In genomic region chr1:126411426-126411825, GRCm38 (mm10) we compare ENCODE assay signal across 31 mouse cellular contexts.
DNase-seq lines count a peak whose midpoint lies in the region; ATAC-seq and TF ChIP-seq lines count a peak whose summit lies in the region.
"Had no signal": no experiment of that assay in that cellular context is flagged by ENCODE, and none has a peak within 500 bp of the region (broad histone marks: within the 10 kb centered on the region; RNA-seq: fewer than 3 reads in every experiment).

No protein-coding gene starts in this region.

- no peaks in the 10 kb centered on the region for H3K27me3 ChIP-seq in heart, adult 2 months (ENCODE audit: control insufficient read depth, insufficient read depth, low read length)
- no peaks in the 10 kb centered on the region for H3K27me3 ChIP-seq in liver, embryonic 15.5 days
- no peaks in the 10 kb centered on the region for H3K27me3 ChIP-seq in liver, embryonic 11.5 days (replicated peaks; ENCODE audit: control insufficient read depth, insufficient read depth, low read length)
- H3K27me3 ChIP-seq: CH12.LX; embryonic facial prominence, embryonic 15.5 days; forebrain, embryonic 12.5 days; heart, embryonic 15.5 days; kidney, embryonic 15.5 days; midbrain, embryonic 12.5 days; neural tube, embryonic 13.5 days had no signal

- no peak overlapping the region for H3K4me2 ChIP-seq in liver, embryonic 15.5 days
- H3K4me2 ChIP-seq in liver, embryonic 11.5 days: no peak overlapping the region
- H3K4me2 ChIP-seq: embryonic facial prominence, embryonic 15.5 days; forebrain, embryonic 12.5 days; heart, embryonic 15.5 days; kidney, embryonic 15.5 days; midbrain, embryonic 12.5 days; neural tube, embryonic 13.5 days had no signal

- no peak overlapping the region for H3K9ac ChIP-seq in heart, adult 2 months (ENCODE audit: low read depth, low read length)
- no peak overlapping the region for H3K9ac ChIP-seq in liver, embryonic 15.5 days
- H3K9ac ChIP-seq in liver, embryonic 11.5 days (ENCODE audit: low read depth, low read length): no peak overlapping the region
- H3K9ac ChIP-seq: embryonic facial prominence, embryonic 15.5 days; forebrain, embryonic 12.5 days; forebrain, postnatal 0 days; heart, embryonic 15.5 days; kidney, embryonic 15.5 days; midbrain, embryonic 12.5 days; neural tube, embryonic 13.5 days had no signal

- H3K4me1 ChIP-seq in heart, adult 2 months (ENCODE audit: control insufficient read depth, insufficient read depth, low read length): no peaks in the 10 kb centered on the region; the same call in 1 of the 2 replicates
- no peaks in the 10 kb centered on the region for H3K4me1 ChIP-seq in liver, embryonic 15.5 days (replicated peaks)
- no peaks in the 10 kb centered on the region for H3K4me1 ChIP-seq in liver, embryonic 11.5 days (replicated peaks; ENCODE audit: control insufficient read depth, insufficient read depth, low read length)
- H3K4me1 ChIP-seq: embryonic facial prominence, embryonic 10.5 days; embryonic facial prominence, embryonic 15.5 days; forebrain, embryonic 12.5 days; heart, embryonic 15.5 days; kidney, embryonic 15.5 days; neural tube, embryonic 13.5 days had no signal

- 0 out of 2 replicates have a peak, but pooled peaks cover 1% of the 10 kb centered on the region for H3K79me2 ChIP-seq in heart, adult 2 months (replicated peaks; ENCODE audit: control insufficient read depth, insufficient read depth, low read length)

- WGBS in heart, adult 2 months: 47% methylated on average over 5 of the region's 5 CpGs
- WGBS in liver, embryonic 15.5 days (ENCODE audit: insufficient replicate concordance): 54% methylated on average over 5 of the region's 5 CpGs
- 75% methylated on average over 5 of the region's 5 CpGs for WGBS in liver, embryonic 11.5 days

- TF ChIP-seq POLR2A in heart, adult 2 months (IDR thresholded peaks at IDR 0.05; ENCODE audit: insufficient read depth, low read depth, low read length): no peak

- peak; percentile 37; the same call in 1 of the 2 replicates for ATAC-seq in liver, embryonic 15.5 days (ENCODE audit: insufficient read depth)
- ATAC-seq in liver, embryonic 11.5 days (replicated peaks; ENCODE audit: low FRiP score): no peak
- ATAC-seq: activated CD4-positive, CD25-positive, alpha-beta regulatory T cell, adult 4 months; forebrain, postnatal 0 days; hindbrain, embryonic 16.5 days had no signal

- peak; percentile 14 for DNase-seq in adrenal gland, adult 2 months
- no peak for DNase-seq in adrenal gland, adult 18-20 months (ENCODE audit: low spot score in 2 of 2)
- peak; percentile 33 to 43 for DNase-seq in heart, adult 2 months
- no peak for DNase-seq in heart, postnatal 25 days (ENCODE audit: low spot score)
- no peak for DNase-seq in liver, embryonic 11.5 days (ENCODE audit: low spot score)
- DNase-seq in heart, postnatal 14 days: peak; percentile 31 to 35
- DNase-seq in kidney, postnatal 4 days: no peak
- DNase-seq: adrenal gland, postnatal 10 days; cerebellum, adult 11-12 months; forebrain, postnatal 0 days; kidney, adult 18-20 months; kidney, postnatal 36 days; layer of hippocampus, adult 9-11 months; lung, adult 2 months; lung, postnatal 14 days; right cerebral cortex, postnatal 4 days; thymus, adult 18-20 months; thymus, postnatal 25 days had no signal

- H3K36me3 ChIP-seq in heart, adult 2 months (ENCODE audit: control insufficient read depth, insufficient read depth, low read length): no peaks in the 10 kb centered on the region
- H3K36me3 ChIP-seq in liver, embryonic 15.5 days (replicated peaks): no peaks in the 10 kb centered on the region
- H3K36me3 ChIP-seq in liver, embryonic 11.5 days (ENCODE audit: control insufficient read depth, insufficient read depth, low read length): no peaks in the 10 kb centered on the region
- H3K36me3 ChIP-seq: embryonic facial prominence, embryonic 10.5 days; embryonic facial prominence, embryonic 15.5 days; forebrain, embryonic 12.5 days; heart, embryonic 15.5 days; kidney, embryonic 15.5 days; midbrain, embryonic 12.5 days; neural tube, embryonic 13.5 days had no signal

- no peak overlapping the region for H3K4me3 ChIP-seq in heart, adult 2 months
- no peak overlapping the region for H3K4me3 ChIP-seq in liver, embryonic 15.5 days (replicated peaks)
- H3K4me3 ChIP-seq in liver, embryonic 11.5 days (ENCODE audit: low read depth, low read length): no peak overlapping the region
- H3K4me3 ChIP-seq: embryonic facial prominence, embryonic 10.5 days; embryonic facial prominence, embryonic 15.5 days; forebrain, embryonic 12.5 days; heart, embryonic 15.5 days; kidney, embryonic 15.5 days; left cerebral cortex, adult 2 months; midbrain, embryonic 12.5 days; neural tube, embryonic 13.5 days had no signal

- intact Hi-C loops in heart, adult 2 months (cut with DNase I): no loop called here
- intact Hi-C loops in heart, postnatal 25 days (cut with DNase I): no loop called here
- intact Hi-C loops in heart, postnatal 14 days (cut with DNase I): loop anchor here (5.0 to 10.0 kb wide), 2 partner anchors 507 to 804 kb away; no protein-coding TSS in a partner anchor

- TF ChIP-seq EP300 in heart, adult 2 months (IDR thresholded peaks at IDR 0.05; ENCODE audit: insufficient read depth, low read depth, low read length): no peak

- no peak overlapping the region; the same call in 1 of the 2 replicates for H3K27ac ChIP-seq in heart, adult 2 months
- H3K27ac ChIP-seq in liver, embryonic 15.5 days (replicated peaks): no peak overlapping the region
- no peak overlapping the region for H3K27ac ChIP-seq in liver, embryonic 11.5 days (ENCODE audit: low read depth, low read length)
- H3K27ac ChIP-seq: embryonic facial prominence, embryonic 10.5 days; embryonic facial prominence, embryonic 15.5 days; forebrain, embryonic 12.5 days; heart, embryonic 15.5 days; kidney, embryonic 15.5 days; left cerebral cortex, adult 2 months; midbrain, embryonic 12.5 days; neural tube, embryonic 13.5 days; stomach, postnatal 0 days had no signal

- H3K9me3 ChIP-seq in liver, embryonic 15.5 days (replicated peaks): no peaks in the 10 kb centered on the region
- no peaks in the 10 kb centered on the region for H3K9me3 ChIP-seq in liver, embryonic 11.5 days (ENCODE audit: control insufficient read depth, low read length)
- H3K9me3 ChIP-seq: embryonic facial prominence, embryonic 10.5 days; embryonic facial prominence, embryonic 15.5 days; forebrain, embryonic 12.5 days; heart, embryonic 15.5 days; kidney, embryonic 15.5 days; midbrain, embryonic 12.5 days; neural tube, embryonic 13.5 days had no signal

- no peak for TF ChIP-seq CTCF in heart, adult 2 months (IDR thresholded peaks at IDR 0.05)

Comparison
In these comparisons a context has a peak if more than half of its experiments do, and no peak if none do; other contexts are left out.
1. DNase-seq: peak in adrenal gland, adult 2 months (single experiment), heart, adult 2 months (2 of 2) and heart, postnatal 14 days (2 of 2); none in adrenal gland, adult 18-20 months (0 of 2), heart, postnatal 25 days (single experiment), liver, embryonic 11.5 days (single experiment) and kidney, postnatal 4 days (0 of 2).